Mouse (Mus musculus) E14TG2a.4 (cell line): Measurements from ENCODE around the gene Rdh9.
"Not testable (repeated sequence)": the region's sequence is repeated elsewhere in the genome, so short reads cannot be mapped to it uniquely, and the experiment has no call there.

ENCODE experiments used
- CTCF ChIP-seq: conservative IDR thresholded peaks from 2 replicates; pipeline ENCODE4 v1.5.1; 2014; ENCODE audit warnings: low read length
- NANOG ChIP-seq: IDR thresholded peaks from 2 replicates; pipeline ENCODE4 v1.6.1; 2014; ENCODE audit warnings: borderline replicate concordance, low read length, mixed read lengths

GRCm38 (mm10) chr10:127834186-127834585 lies 58.0 kb downstream of the Rdh9 start:
- not testable (repeated sequence) for TF ChIP-seq CTCF, NANOG
